Mouse (Mus musculus): Measurements from ENCODE around the gene Pex11a. TPM values are rescaled to one million over a fixed set of nuclear protein-coding genes. Genes with fewer than 3 reads are reported as not detected.

The Pex11a gene
- polyA plus RNA-seq, 1 experiment from 2014 or later, result 8.3 TPM

Other genes starting within 250 kb of the Pex11a start
- gene Rhcg, start 125.5 kb downstream of the Pex11a start, polyA plus RNA-seq (2016; fragmentation: Nextera tagmentation; extraction: Ambion mirVana), result 0.12 and 0.67 TPM in 2 replicates
- 16.1 and 16.5 TPM in 2 replicates for gene Ticrr, start 82.9 kb downstream of the Pex11a start, polyA plus RNA-seq (2016; fragmentation: Nextera tagmentation; extraction: Ambion mirVana)
- 5.2 and 5.9 TPM in 2 replicates for gene Kif7, start 27.4 kb downstream of the Pex11a start, polyA plus RNA-seq (2016; fragmentation: Nextera tagmentation; extraction: Ambion mirVana)
- not detected in 2 replicates for gene Plin1, start 10.2 kb downstream of the Pex11a start, polyA plus RNA-seq (2016; fragmentation: Nextera tagmentation; extraction: Ambion mirVana)
- 0.47 and 0.52 TPM in 2 replicates for gene Wdr93, start within 50 bp of the Pex11a start, polyA plus RNA-seq (2016; fragmentation: Nextera tagmentation; extraction: Ambion mirVana)
- gene Mesp1, start 50.7 kb upstream of the Pex11a start, polyA plus RNA-seq (2016; fragmentation: Nextera tagmentation; extraction: Ambion mirVana), result 0.12 TPM in 1 of 2 replicates, not detected in the other
- gene Mesp2, start 67.6 kb upstream of the Pex11a start, polyA plus RNA-seq (2016; fragmentation: Nextera tagmentation; extraction: Ambion mirVana), result 0.37 and 0.55 TPM in 2 replicates
- 4.3 and 5.6 TPM in 2 replicates for gene Anpep, start 117.9 kb upstream of the Pex11a start, polyA plus RNA-seq (2016; fragmentation: Nextera tagmentation; extraction: Ambion mirVana)
- gene Ap3s2, start 177.5 kb upstream of the Pex11a start, polyA plus RNA-seq (2016; fragmentation: Nextera tagmentation; extraction: Ambion mirVana), result 47.0 and 54.6 TPM in 2 replicates
- gene Arpin, start 192.2 kb upstream of the Pex11a start, polyA plus RNA-seq (2016; fragmentation: Nextera tagmentation; extraction: Ambion mirVana), result 23.3 and 24.7 TPM in 2 replicates

All from hindbrain, embryonic 10.5 days (tissue).